Mouse (Mus musculus): ENCODE measurements at regions not wholly inside any gene's neighbourhood (a gene's known extent, or its start where the extent isn't known, plus 50 kb on each side); places are given as distances from the start of the nearest gene placed in this dataset.

DNA sequence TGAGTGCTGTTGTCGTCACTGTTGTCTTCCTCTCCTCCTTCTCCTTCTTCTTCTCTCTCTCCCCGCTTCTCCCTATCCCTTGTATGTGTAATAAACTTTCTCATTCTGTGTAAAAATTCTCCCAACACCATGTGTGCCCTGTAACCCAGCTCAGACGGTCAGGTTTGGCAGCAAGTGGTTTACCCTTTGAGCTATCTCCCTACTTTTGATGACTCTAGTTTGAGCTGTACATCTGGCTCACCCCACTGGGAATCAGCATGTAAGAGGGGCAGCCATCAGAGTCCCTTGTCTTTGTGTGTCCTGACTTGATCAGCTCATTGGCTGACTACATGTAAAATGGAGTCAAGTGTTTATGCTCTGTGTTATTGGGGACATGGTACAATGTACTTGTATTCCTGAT is 190.5 kb upstream of the Tgfbr2 start:
- TF ChIP-seq CTCF (IDR thresholded peaks at IDR 0.05; ENCODE audit: extremely low read depth, insufficient read depth, insufficient read length, insufficient replicate concordance), result no peak
- no peak for TF ChIP-seq POLR2A (IDR thresholded peaks at IDR 0.05; ENCODE audit: low read depth, low read length)

Measured in spleen, adult 2 months (tissue).